In genomic region chr11:115885281-115885680, GRCm38 (mm10) we compare ENCODE assay signal across 30 mouse cellular contexts. TPM values are rescaled to one million over a fixed set of nuclear protein-coding genes. Genes with fewer than 3 reads are reported as not detected.
A peak's percentile ranks its signal among the peaks of the same experiment; 100 is the strongest.
DNase-seq lines count a peak whose midpoint lies in the region; ATAC-seq and TF ChIP-seq lines count a peak whose summit lies in the region.
"Had no signal": no experiment of that assay in that cellular context is flagged by ENCODE, and none has a peak within 500 bp of the region (broad histone marks: within the 10 kb centered on the region; RNA-seq: fewer than 3 reads in every experiment).

No protein-coding gene starts in this region.

- no peak for ATAC-seq in liver, embryonic 12.5 days
- no peak for ATAC-seq in frontal cortex, adult (ENCODE audit: low TSS enrichment)
- ATAC-seq: activated CD4-positive, CD25-positive, alpha-beta regulatory T cell, adult 4 months; forebrain, embryonic 14.5 days; forebrain, postnatal 0 days; Patski had no signal

- 0 out of 2 replicates have a peak, but pooled peaks have one; percentile 3 for TF ChIP-seq CTCF in small intestine, adult 2 months (IDR thresholded peaks at IDR 0.05; ENCODE audit: extremely low read depth, insufficient read length, insufficient replicate concordance, low read depth, low read length)

- no peak for TF ChIP-seq POLR2A in small intestine, adult 2 months (IDR thresholded peaks at IDR 0.05; ENCODE audit: low read depth, low read length)

- no peak overlapping the region for H3K27ac ChIP-seq in liver, embryonic 12.5 days
- H3K27ac ChIP-seq in small intestine, adult 2 months (ENCODE audit: insufficient read depth, low read depth, low read length): no peak overlapping the region
- H3K27ac ChIP-seq: embryonic facial prominence, embryonic 12.5 days; embryonic facial prominence, embryonic 15.5 days; heart, adult 2 months; heart, embryonic 10.5 days; heart, embryonic 13.5 days; hindbrain, embryonic 12.5 days; hindbrain, embryonic 15.5 days had no signal

- H3K9me3 ChIP-seq in liver, embryonic 12.5 days (replicated peaks): no peaks in the 10 kb centered on the region
- H3K9me3 ChIP-seq: embryonic facial prominence, embryonic 12.5 days; embryonic facial prominence, embryonic 15.5 days; G1E; heart, embryonic 10.5 days; heart, embryonic 13.5 days; hindbrain, embryonic 12.5 days; hindbrain, embryonic 15.5 days had no signal

- 62% methylated on average over 11 of the region's 11 CpGs for WGBS in liver, embryonic 12.5 days (ENCODE audit: insufficient replicate concordance)
- 50% methylated on average over 11 of the region's 11 CpGs for WGBS in small intestine, adult 2 months

- peaks cover 6% of the 10 kb centered on the region; the same call in 1 of the 2 replicates for H3K4me1 ChIP-seq in liver, embryonic 12.5 days
- peaks cover 22% of the 10 kb centered on the region for H3K4me1 ChIP-seq in small intestine, adult 2 months (ENCODE audit: control insufficient read depth, insufficient read depth, insufficient read length, low read length)
- H3K4me1 ChIP-seq: embryonic facial prominence, embryonic 12.5 days; hindbrain, embryonic 12.5 days; hindbrain, embryonic 15.5 days had no signal

- H3K27me3 ChIP-seq in liver, embryonic 12.5 days (replicated peaks): peaks cover 61% of the 10 kb centered on the region
- no peaks in the 10 kb centered on the region for H3K27me3 ChIP-seq in small intestine, adult 2 months (ENCODE audit: control insufficient read depth, insufficient read depth, low read length)
- H3K27me3 ChIP-seq: Patski had no signal

- no peak overlapping the region for H3K4me2 ChIP-seq in liver, embryonic 12.5 days
- H3K4me2 ChIP-seq: embryonic facial prominence, embryonic 12.5 days; embryonic facial prominence, embryonic 15.5 days; heart, embryonic 13.5 days; hindbrain, embryonic 12.5 days; hindbrain, embryonic 15.5 days had no signal

- no peak overlapping the region for H3K4me3 ChIP-seq in liver, embryonic 12.5 days
- H3K4me3 ChIP-seq in small intestine, adult 2 months (ENCODE audit: low read depth, low read length): peak overlapping the region; percentile 44
- H3K4me3 ChIP-seq: embryonic facial prominence, embryonic 12.5 days; embryonic facial prominence, embryonic 15.5 days; heart, adult 2 months; heart, embryonic 10.5 days; heart, embryonic 13.5 days; hindbrain, embryonic 12.5 days; hindbrain, embryonic 15.5 days had no signal

- DNase-seq in liver (peak; percentile 30), R1 (ENCODE audit: low read depth, low spot score) (peak; percentile 81)
- no peak for DNase-seq in heart, postnatal 25 days (ENCODE audit: low spot score)
- DNase-seq: adrenal gland, postnatal 10 days; adrenal gland, postnatal 36 days; B cell, adult 2 months; cerebellum, adult 2 months; cerebellum, adult 9-11 months; cerebellum, postnatal 25 days; forebrain, postnatal 0 days; gastrocnemius, postnatal 10 days; gastrocnemius, postnatal 36 days; heart, adult 2 months; heart, postnatal 14 days; kidney, adult 2 months had no signal

- no peak overlapping the region for H3K9ac ChIP-seq in liver, embryonic 12.5 days
- H3K9ac ChIP-seq: embryonic facial prominence, embryonic 12.5 days; embryonic facial prominence, embryonic 15.5 days; forebrain, postnatal 0 days; heart, embryonic 13.5 days; hindbrain, embryonic 12.5 days; hindbrain, embryonic 15.5 days had no signal

- no peaks in the 10 kb centered on the region for H3K36me3 ChIP-seq in liver, embryonic 12.5 days
- H3K36me3 ChIP-seq in small intestine, adult 2 months (ENCODE audit: control insufficient read depth, insufficient read depth, low read length): peaks cover 87% of the 10 kb centered on the region
- H3K36me3 ChIP-seq: embryonic facial prominence, embryonic 12.5 days; embryonic facial prominence, embryonic 15.5 days; G1E; heart, embryonic 10.5 days; heart, embryonic 13.5 days; hindbrain, embryonic 12.5 days; hindbrain, embryonic 15.5 days had no signal

- intact Hi-C loops in heart, postnatal 25 days (cut with DNase I): no loop called here

RNA-seq across cellular contexts. Expression of gene Smim5, which starts 14.5 kb away (rescaled TPM):
- polyA plus RNA-seq in liver, embryonic 12.5 days (2016; fragmentation: Nextera tagmentation; extraction: Ambion mirVana): 47.5 and 48.9 TPM in 2 replicates
- polyA plus RNA-seq in small intestine, adult 2 months (2012; rRNA removed): 0.72 and 2.2 TPM in 2 replicates
- 10 to 100 TPM; 19.7 to 20.2 TPM for total RNA-seq in heart, postnatal 25 days (2021)

RNA-seq across cellular contexts. Expression of gene Smim6, which starts 26.5 kb away (rescaled TPM):
- 3.1 and 3.7 TPM in 2 replicates for polyA plus RNA-seq in liver, embryonic 12.5 days (2016; fragmentation: Nextera tagmentation; extraction: Ambion mirVana)
- 8.8 and 9.7 TPM in 2 replicates for polyA plus RNA-seq in small intestine, adult 2 months (2012; rRNA removed)
- total RNA-seq in heart, postnatal 25 days (2021): under 1 TPM in 1 of 2 experiments, not detected in 1; 0.26 TPM
- total RNA-seq: adrenal gland, postnatal 36 days; forebrain, postnatal 0 days; gastrocnemius, adult 18-20 months; gastrocnemius, postnatal 10 days; gastrocnemius, postnatal 36 days; heart, adult 2 months had no signal
- polyA plus RNA-seq: cerebellum, adult 2 months; G1E had no signal

RNA-seq across cellular contexts. Expression of gene Myo15b, which starts 27.1 kb away (rescaled TPM):
- polyA plus RNA-seq in liver, embryonic 12.5 days (2016; fragmentation: Nextera tagmentation; extraction: Ambion mirVana): 0.38 and 0.83 TPM in 2 replicates
- polyA plus RNA-seq in small intestine, adult 2 months (2012; rRNA removed): 539 and 1,655 TPM in 2 replicates
- under 1 TPM in 1 of 2 experiments, not detected in 1; 0.08 TPM for total RNA-seq in heart, postnatal 25 days (2021)
- total RNA-seq: forebrain, postnatal 0 days; gastrocnemius, adult 18-20 months; gastrocnemius, postnatal 10 days; gastrocnemius, postnatal 36 days had no signal
- polyA plus RNA-seq: activated CD4-positive, CD25-positive, alpha-beta regulatory T cell, adult 4 months; forebrain, embryonic 11.5 days; forebrain, embryonic 14.5 days had no signal

RNA-seq across cellular contexts. Expression of gene Sap30bp, which starts 47.8 kb away (rescaled TPM):
- polyA plus RNA-seq in liver, embryonic 12.5 days (2016; fragmentation: Nextera tagmentation; extraction: Ambion mirVana): 23.1 and 24.5 TPM in 2 replicates
- 15.2 and 27.1 TPM in 2 replicates for polyA plus RNA-seq in small intestine, adult 2 months (2012; rRNA removed)
- total RNA-seq in heart, postnatal 25 days (2021): 10 to 100 TPM; 14.1 to 17.4 TPM

RNA-seq across cellular contexts. Expression of gene Recql5, which starts 48.0 kb away (rescaled TPM):
- polyA plus RNA-seq in liver, embryonic 12.5 days (2016; fragmentation: Nextera tagmentation; extraction: Ambion mirVana): 14.9 and 17.6 TPM in 2 replicates
- 5.8 and 9.2 TPM in 2 replicates for polyA plus RNA-seq in small intestine, adult 2 months (2012; rRNA removed)
- 1 to 10 TPM; 7.3 to 8.8 TPM for total RNA-seq in heart, postnatal 25 days (2021)

Comparison
In these comparisons a context has a peak if more than half of its experiments do, and no peak if none do; other contexts are left out.
1. RNA of gene Smim5, which starts 14.5 kb away (polyA plus RNA-seq): 47.5 to 48.9 TPM in liver, embryonic 12.5 days; 0.72 to 2.2 TPM in small intestine, adult 2 months; every median in the first group is over 10 times any median in the second.
2. RNA of gene Myo15b, which starts 27.1 kb away (polyA plus RNA-seq): 539 to 1,655 TPM in small intestine, adult 2 months; 0.38 to 0.83 TPM in liver, embryonic 12.5 days; every median in the first group is over 100 times any median in the second.